Mouse (Mus musculus): ENCODE measurements at regions not wholly inside any gene's neighbourhood (a gene's known extent, or its start where the extent isn't known, plus 50 kb on each side); places are given as distances from the start of the nearest gene placed in this dataset.

DNA sequence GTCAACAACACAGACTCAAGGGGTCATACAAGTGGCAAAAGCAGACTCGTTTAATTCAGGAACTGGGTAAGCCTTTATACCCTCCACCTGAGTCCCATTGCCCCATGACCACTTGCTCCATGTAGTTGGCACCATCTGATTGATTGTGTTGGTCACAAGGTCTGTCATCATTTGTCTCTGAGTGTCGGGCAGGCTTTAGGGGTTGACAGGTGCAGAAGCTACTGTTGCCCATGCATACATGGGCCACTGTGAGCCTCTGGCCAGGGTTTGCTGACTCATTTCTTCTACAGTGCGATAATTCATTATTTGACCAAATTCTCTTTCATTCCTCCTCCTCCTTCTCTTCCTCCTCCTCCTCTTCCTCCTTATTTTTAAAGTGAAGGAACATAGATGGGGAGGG lies 113.0 kb upstream of the Hdac4 start:
- Histone ChIP-seq H3K27ac (ENCODE audit: insufficient read depth, low read depth) (no peak overlapping the region), H3K9me3 (replicated peaks; ENCODE audit: low read length) (peaks cover 20% of the 10 kb centered on the region), H3K36me3 (replicated peaks in 1 of 2; ENCODE audit: control insufficient read depth in 1 of 2, insufficient read depth in 1 of 2, low read length in 1 of 2) (no peaks in the 10 kb centered on the region), H3K4me1 (ENCODE audit: control insufficient read depth in 1 of 2, insufficient read depth in 2 of 2) (peaks cover 0 to 5% of the 10 kb centered on the region in 2 experiments; a peak in 1 of 4 replicates), H3K27me3 (replicated peaks) (peaks cover 71% of the 10 kb centered on the region), H3K9ac (ENCODE audit: insufficient read depth, low read depth) (no peak overlapping the region), H3K79me2 (replicated peaks; ENCODE audit: control insufficient read depth, extremely low read depth, insufficient read depth, poor library complexity, severe bottlenecking) (no peaks in the 10 kb centered on the region), H3K4me2 (ENCODE audit: insufficient read depth, low read depth, poor library complexity, severe bottlenecking) (no peak overlapping the region), H3K4me3 (replicated peaks in 1 of 3; ENCODE audit: low read depth in 2 of 3, low read length in 2 of 3, poor library complexity in 1 of 3) (no peak overlapping the region)
- dilution Hi-C loops (cut with MboI; ENCODE audit: extremely low pct_ligation_motif_present, extremely low pct_unique_long_range_greater_than_20kb, low sequenced_read_pairs) (no loop called here), in situ Hi-C loops (cut with MboI; ENCODE audit: low pct_ligation_motif_present, low pct_unique_long_range_greater_than_20kb, low sequenced_read_pairs) (no loop called here)
- no peak for TF ChIP-seq ZMIZ1 (IDR thresholded peaks at IDR 0.05; ENCODE audit: low read depth, low read length)
- TF ChIP-seq TBP (conservative IDR thresholded peaks at IDR 0.05; ENCODE audit: low read depth, low read length): no peak
- no peak for TF ChIP-seq ZKSCAN1 (IDR thresholded peaks at IDR 0.05; ENCODE audit: borderline replicate concordance, low read depth, low read length)
- no peak for TF ChIP-seq MYC (IDR thresholded peaks at IDR 0.05; ENCODE audit: low read depth, low read length)
- no peak for TF ChIP-seq TCF12 (IDR thresholded peaks at IDR 0.05; ENCODE audit: low read depth, low read length)
- no peak for TF ChIP-seq EP300 (IDR thresholded peaks at IDR 0.05; ENCODE audit: low read length)
- no peak for TF ChIP-seq ELF1 (IDR thresholded peaks at IDR 0.05; ENCODE audit: low read depth, low read length)
- no peak for TF ChIP-seq MEF2A (IDR thresholded peaks at IDR 0.05; ENCODE audit: borderline replicate concordance, low read depth, low read length)
- TF ChIP-seq MAFK (IDR thresholded peaks at IDR 0.05; ENCODE audit: insufficient replicate concordance, low read length): no peak
- TF ChIP-seq JUN (IDR thresholded peaks at IDR 0.05; ENCODE audit: insufficient read depth, low read depth, low read length): no peak
- TF ChIP-seq UBTF (IDR thresholded peaks at IDR 0.05; ENCODE audit: low read depth, low read length): no peak
- TF ChIP-seq USF2 (conservative IDR thresholded peaks at IDR 0.05; ENCODE audit: low read depth, low read length): no peak
- no peak for DNase-seq (ENCODE audit: extremely low read depth)

DNA sequence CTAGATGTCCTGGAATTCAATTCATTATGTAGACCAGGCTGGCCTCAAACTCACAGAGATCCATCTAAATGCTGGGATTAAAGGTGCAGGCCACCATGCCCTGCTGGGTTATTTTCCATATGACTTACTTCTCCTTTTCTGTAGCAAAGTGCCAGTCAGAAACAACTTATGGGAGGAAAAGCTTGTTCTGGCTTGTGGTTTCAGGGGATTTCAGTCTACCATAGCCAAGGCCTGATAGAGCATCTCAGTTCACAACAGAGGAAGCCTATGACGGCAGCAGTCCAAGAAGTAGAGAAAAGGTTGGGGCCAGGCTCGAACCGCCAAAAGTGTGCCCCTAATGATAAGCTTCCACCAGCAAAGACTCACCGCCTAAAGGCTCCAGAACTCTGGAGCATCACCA lies 110.5 kb upstream of the Hdac4 start:
- dilution Hi-C loops (cut with MboI; ENCODE audit: extremely low pct_ligation_motif_present, extremely low pct_unique_long_range_greater_than_20kb, low sequenced_read_pairs): no loop called here
- Histone ChIP-seq H3K9me3 (replicated peaks; ENCODE audit: low read length) (peaks cover 20% of the 10 kb centered on the region), H3K36me3 (replicated peaks in 1 of 2; ENCODE audit: control insufficient read depth in 1 of 2, insufficient read depth in 1 of 2, low read length in 1 of 2) (no peaks in the 10 kb centered on the region), H3K27ac (ENCODE audit: insufficient read depth, low read depth) (no peak overlapping the region), H3K4me2 (ENCODE audit: insufficient read depth, low read depth, poor library complexity, severe bottlenecking) (no peak overlapping the region), H3K4me1 (ENCODE audit: control insufficient read depth in 1 of 2, insufficient read depth in 2 of 2) (peaks cover 0 to 5% of the 10 kb centered on the region in 2 experiments; a peak in 1 of 4 replicates), H3K9ac (ENCODE audit: insufficient read depth, low read depth) (no peak overlapping the region), H3K79me2 (replicated peaks; ENCODE audit: control insufficient read depth, extremely low read depth, insufficient read depth, poor library complexity, severe bottlenecking) (no peaks in the 10 kb centered on the region), H3K4me3 (replicated peaks in 1 of 3; ENCODE audit: low read depth in 2 of 3, low read length in 2 of 3, poor library complexity in 1 of 3) (no peak overlapping the region), H3K27me3 (replicated peaks) (peaks cover 68% of the 10 kb centered on the region)
- in situ Hi-C loops (cut with MboI; ENCODE audit: low pct_ligation_motif_present, low pct_unique_long_range_greater_than_20kb, low sequenced_read_pairs): no loop called here
- TF ChIP-seq NRF1 (IDR thresholded peaks at IDR 0.05; ENCODE audit: low read depth, low read length): no peak
- no peak for TF ChIP-seq UBTF (IDR thresholded peaks at IDR 0.05; ENCODE audit: low read depth, low read length)
- TF ChIP-seq CHD1 (IDR thresholded peaks at IDR 0.05; ENCODE audit: low read depth, low read length): no peak
- no peak for TF ChIP-seq IRF4 (IDR thresholded peaks at IDR 0.05; ENCODE audit: low read depth, low read length)
- no peak for TF ChIP-seq RCOR1 (conservative IDR thresholded peaks at IDR 0.05; ENCODE audit: low read depth, low read length)
- TF ChIP-seq KAT2A (IDR thresholded peaks at IDR 0.05; ENCODE audit: insufficient replicate concordance, low read length): no peak
- TF ChIP-seq ELF1 (IDR thresholded peaks at IDR 0.05; ENCODE audit: low read depth, low read length): no peak
- TF ChIP-seq MEF2A (IDR thresholded peaks at IDR 0.05; ENCODE audit: borderline replicate concordance, low read depth, low read length): no peak
- DNase-seq (ENCODE audit: extremely low read depth): peak; percentile 6

Measured in CH12.LX (cell line).